Mouse (Mus musculus) heart, adult 2 months (tissue): ENCODE results near the gene Ift80. TPM values are rescaled to one million over a fixed set of nuclear protein-coding genes. Genes with fewer than 3 reads are reported as not detected.

Experiments used
- DNase-seq, 2 experiments: peaks; one replicate each; pipeline ENCODE4 v3.0.0; 2021
- H3K27ac ChIP-seq: fragments of 200-600 bp; 2 replicates; pipeline ENCODE4 v1.8.1; 2022
- H3K27me3 ChIP-seq: fragments of 200-500 bp; 2 replicates; pipeline ENCODE4 v1.6.1; 2012; ENCODE audit warnings: mild to moderate bottlenecking, low read length, inconsistent platforms, mixed read lengths; ENCODE audit not compliant: control insufficient read depth, insufficient read depth
- H3K36me3 ChIP-seq: fragments of 200-500 bp; 2 replicates; pipeline ENCODE4 v1.6.1; 2012; ENCODE audit warnings: low read length, inconsistent platforms; ENCODE audit not compliant: control insufficient read depth, insufficient read depth
- H3K4me1 ChIP-seq: fragments of 200-500 bp; 2 replicates; pipeline ENCODE4 v1.6.1; 2011; ENCODE audit warnings: low read length; ENCODE audit not compliant: control insufficient read depth, insufficient read depth
- H3K4me3 ChIP-seq: fragments of 200-600 bp; 2 replicates; pipeline ENCODE4 v1.8.1; 2022
- H3K79me2 ChIP-seq: fragments of 200-500 bp; replicated peaks from 2 replicates; pipeline ENCODE4 v1.6.1; 2012; ENCODE audit warnings: mild to moderate bottlenecking, inconsistent platforms, low read length, moderate library complexity, mixed read lengths; ENCODE audit not compliant: control insufficient read depth, insufficient read depth
- H3K9ac ChIP-seq: fragments of 200-500 bp; 2 replicates; pipeline ENCODE4 v1.6.1; 2012; ENCODE audit warnings: low read depth, mild to moderate bottlenecking, control low read depth, inconsistent platforms, low read length, mixed read lengths
- CTCF ChIP-seq: fragments of 200-600 bp; IDR thresholded peaks from 2 replicates; pipeline ENCODE4 v1.8.1; 2022; ENCODE audit warnings: antibody characterized with exemption, mild to moderate bottlenecking, moderate library complexity
- EP300 ChIP-seq: fragments of 200-500 bp; IDR thresholded peaks from 2 replicates; pipeline ENCODE4 v1.6.1; 2011; ENCODE audit warnings: low read depth, low read length, control low read depth; ENCODE audit not compliant: insufficient read depth
- POLR2A ChIP-seq: fragments of 200-500 bp; IDR thresholded peaks from 2 replicates; pipeline ENCODE4 v1.6.1; 2011; ENCODE audit warnings: mild to moderate bottlenecking, low read depth, low read length, control low read depth; ENCODE audit not compliant: insufficient read depth
- WGBS: fragments of 180-500 bp; shearing (Covaris S2); methylation state at CpG from one replicate; pipeline ENCODE4 v1.1.7; 2018; 5-methylcytosine and 5-hydroxymethylcytosine counted together
- intact Hi-C: fragments of 180-260 bp; cut with DNase I; formaldehyde crosslinking; loops from one replicate; pipeline ENCODE4 v1.15.1; 2025
- polyA plus RNA-seq: library from polyadenylated mRNA; depleted of rRNA; stranded (reverse); fragments of >200 nt; gene quantifications from 2 replicates; pipeline ENCODE4 v1.2.3, GENCODE M21; 2012
- total RNA-seq, 2 experiments: library from RNA; stranded (reverse); gene quantifications; 2 replicates each; pipeline ENCODE4 v1.2.3; 2021

Gene Ift80
- total and polyA plus RNA-seq, 3 experiments: 1.3 to 5.1 (median 4.8) TPM

- Histone ChIP-seq H3K36me3 (no peaks in the 10 kb centered on the region), H3K9ac (no peak overlapping the region), H3K27ac (no peak overlapping the region), H3K4me1 (peaks cover 3% of the 10 kb centered on the region; the same call in 1 of the 2 replicates), H3K4me3 (no peak overlapping the region), H3K79me2 (no peaks in the 10 kb centered on the region), H3K27me3 (no peaks in the 10 kb centered on the region)
- DNase-seq: no peak
- TF ChIP-seq POLR2A (no peak), EP300 (no peak), CTCF (no peak)
- intact Hi-C loops: no loop called here
- WGBS: 79% methylated on average over 4 of the region's 4 CpGs
Observed at GRCm38 (mm10) chr3:68977696-68978095, 26.7 kb downstream of the Ift80 start.

GRCm38 (mm10) chr3:68975533-68976490 is 28.6 kb downstream of the Ift80 start:
- TF ChIP-seq POLR2A (no peak), CTCF (no peak), EP300 (no peak)
- Histone ChIP-seq H3K4me1 (0 out of 2 replicates have a peak, but pooled peaks cover under 1% of the 10 kb centered on the region), H3K27me3 (no peaks in the 10 kb centered on the region), H3K36me3 (no peaks in the 10 kb centered on the region), H3K79me2 (no peaks in the 10 kb centered on the region), H3K27ac (no peak overlapping the region), H3K9ac (no peak overlapping the region), H3K4me3 (no peak overlapping the region)
- intact Hi-C loops: no loop called here
- no peak for DNase-seq
- WGBS: 47% methylated on average over 9 of the region's 9 CpGs

- no peaks in the 10 kb centered on the region for H3K27me3 ChIP-seq
- no peak overlapping the region for H3K9ac ChIP-seq
- intact Hi-C loops: no loop called here
- no peaks in the 10 kb centered on the region for H3K36me3 ChIP-seq
- H3K4me1 ChIP-seq: no peaks in the 10 kb centered on the region
- DNase-seq: no peak
- TF ChIP-seq EP300: no peak
- H3K79me2 ChIP-seq: no peaks in the 10 kb centered on the region
- H3K27ac ChIP-seq: no peak overlapping the region
- no peak overlapping the region for H3K4me3 ChIP-seq
- 90% methylated on average over 8 of the region's 8 CpGs for WGBS
Observed at GRCm38 (mm10) chr3:68974639-68975532, 29.5 kb downstream of the Ift80 start.

- WGBS: 53% methylated on average over 1 of the region's 1 CpGs
- intact Hi-C loops: no loop called here
- H3K27me3 ChIP-seq: no peaks in the 10 kb centered on the region
Observed at GRCm38 (mm10) chr3:68973574-68973973, 30.8 kb downstream of the Ift80 start.

GRCm38 (mm10) chr3:68969091-68969590 is 35.2 kb downstream of the Ift80 start:
- H3K27me3 ChIP-seq: no peaks in the 10 kb centered on the region
- intact Hi-C loops: no loop called here
- 88% methylated on average over 3 of the region's 3 CpGs for WGBS

More at GRCm38 (mm10) chr3:68973574-68973973, 30.8 kb downstream of the Ift80 start:
- TF ChIP-seq CTCF (no peak), EP300 (no peak), POLR2A (no peak)
- Histone ChIP-seq H3K27ac (no peak overlapping the region), H3K4me3 (no peak overlapping the region), H3K79me2 (no peaks in the 10 kb centered on the region), H3K4me1 (no peaks in the 10 kb centered on the region), H3K9ac (no peak overlapping the region), H3K36me3 (no peaks in the 10 kb centered on the region)
- DNase-seq: no peak

More at GRCm38 (mm10) chr3:68969091-68969590, 35.2 kb downstream of the Ift80 start:
- no peak for DNase-seq
- no peak overlapping the region for H3K4me3 ChIP-seq
- no peaks in the 10 kb centered on the region for H3K36me3 ChIP-seq
- H3K79me2 ChIP-seq: no peaks in the 10 kb centered on the region
- no peak for TF ChIP-seq POLR2A
- no peak for TF ChIP-seq EP300
- TF ChIP-seq CTCF: no peak
- H3K27ac ChIP-seq: no peak overlapping the region
- no peaks in the 10 kb centered on the region for H3K4me1 ChIP-seq
- H3K9ac ChIP-seq: no peak overlapping the region
